Mouse (Mus musculus): ENCODE measurements around the gene Scel.

DNA sequence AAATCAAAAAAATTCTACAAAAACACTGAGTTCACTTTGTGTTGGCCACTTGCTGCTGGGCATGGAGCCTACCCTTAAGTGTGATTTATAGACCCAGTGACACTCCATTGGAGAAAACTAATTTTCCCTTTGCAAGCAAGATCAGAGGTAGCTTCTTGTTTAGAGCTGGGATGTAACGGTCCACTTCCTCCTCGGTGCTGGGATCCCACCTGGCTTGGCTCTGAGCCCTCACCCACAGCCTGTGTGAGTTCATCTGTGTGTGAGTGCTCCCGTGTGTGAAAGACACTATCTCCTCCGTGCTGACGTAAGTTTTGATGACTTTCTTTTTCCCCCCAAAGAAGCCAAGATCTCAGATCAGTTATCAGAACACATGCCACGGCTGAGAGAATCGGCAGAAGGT is 62.7 kb downstream of the Scel start:
- TF ChIP-seq CTCF (IDR thresholded peaks at IDR 0.05; ENCODE audit: low read depth, low read length): no peak
- TF ChIP-seq POLR2A (IDR thresholded peaks at IDR 0.05; ENCODE audit: borderline replicate concordance, low read depth, low read length): no peak
